Comparison of ENCODE assay signal across 23 mouse cellular contexts in genomic region chr3:86711530-86711929, GRCm38 (mm10).
DNase-seq lines count a peak whose midpoint lies in the region; ATAC-seq lines count a peak whose summit lies in the region.
"Had no signal": no experiment of that assay in that cellular context is flagged by ENCODE, and none has a peak within 500 bp of the region (broad histone marks: within the 10 kb centered on the region; RNA-seq: fewer than 3 reads in every experiment).

No protein-coding gene starts in this region.

- peaks cover 2% of the 10 kb centered on the region; the same call in 1 of the 2 replicates for H3K4me1 ChIP-seq in midbrain, embryonic 12.5 days
- peaks cover 44% of the 10 kb centered on the region for H3K4me1 ChIP-seq in midbrain, embryonic 10.5 days
- H3K4me1 ChIP-seq in embryonic facial prominence, embryonic 14.5 days (ENCODE audit: control insufficient read depth, insufficient read depth, low read length), result no peaks in the 10 kb centered on the region
- peaks cover 7% of the 10 kb centered on the region for H3K4me1 ChIP-seq in intestine, embryonic 16.5 days (ENCODE audit: control insufficient read depth, insufficient read depth, low read length)

- no peak for DNase-seq in midbrain, embryonic 10.5 days (ENCODE audit: low spot score)
- no peak for DNase-seq in embryonic facial prominence, embryonic 14.5 days (ENCODE audit: low spot score)
- no peak for DNase-seq in right cerebral cortex, postnatal 36 days (ENCODE audit: low spot score in 2 of 2)
- no peak for DNase-seq in left cerebral cortex, postnatal 25 days (ENCODE audit: low spot score in 2 of 2)
- DNase-seq: adrenal gland, adult 2 months; B cell, adult 2 months; cerebellum, adult 18-20 months; cerebellum, postnatal 25 days; gastrocnemius, postnatal 25 days; heart, adult 18-20 months; heart, postnatal 14 days; kidney, postnatal 25 days; lung, postnatal 4 days; right cerebral cortex, postnatal 25 days had no signal

- no peak overlapping the region for H3K27ac ChIP-seq in midbrain, embryonic 12.5 days (replicated peaks)
- H3K27ac ChIP-seq in midbrain, embryonic 10.5 days (replicated peaks), result no peak overlapping the region
- 0 out of 2 replicates have a peak overlapping the region, but pooled peaks have one; percentile 25 for H3K27ac ChIP-seq in embryonic facial prominence, embryonic 14.5 days (replicated peaks; ENCODE audit: low read depth, low read length)
- peak overlapping the region; percentile 56 for H3K27ac ChIP-seq in intestine, embryonic 16.5 days (ENCODE audit: low read length)
- H3K27ac ChIP-seq: heart, embryonic 13.5 days; layer of hippocampus, adult 2 months had no signal

- H3K36me3 ChIP-seq in midbrain, embryonic 12.5 days, result no peaks in the 10 kb centered on the region
- no peaks in the 10 kb centered on the region for H3K36me3 ChIP-seq in midbrain, embryonic 10.5 days
- H3K36me3 ChIP-seq in embryonic facial prominence, embryonic 14.5 days (ENCODE audit: control insufficient read depth, insufficient read depth, low read length), result no peaks in the 10 kb centered on the region
- H3K36me3 ChIP-seq in intestine, embryonic 16.5 days (ENCODE audit: control insufficient read depth, insufficient read depth, low read length), result no peaks in the 10 kb centered on the region
- H3K36me3 ChIP-seq: G1E; heart, embryonic 13.5 days had no signal

- WGBS in midbrain, embryonic 12.5 days, result 57% methylated on average over 1 of the region's 1 CpGs
- WGBS in midbrain, embryonic 10.5 days, result 65% methylated on average over 1 of the region's 1 CpGs
- WGBS in embryonic facial prominence, embryonic 14.5 days, result 53% methylated on average over 1 of the region's 1 CpGs
- WGBS in intestine, embryonic 16.5 days, result 54% methylated on average over 1 of the region's 1 CpGs

- no peaks in the 10 kb centered on the region for H3K27me3 ChIP-seq in midbrain, embryonic 12.5 days
- peaks cover 35% of the 10 kb centered on the region for H3K27me3 ChIP-seq in midbrain, embryonic 10.5 days (ENCODE audit: low read depth, poor library complexity, severe bottlenecking)
- no peaks in the 10 kb centered on the region for H3K27me3 ChIP-seq in embryonic facial prominence, embryonic 14.5 days (replicated peaks; ENCODE audit: control insufficient read depth, insufficient read depth, low read length)
- H3K27me3 ChIP-seq in intestine, embryonic 16.5 days (replicated peaks; ENCODE audit: control insufficient read depth, insufficient read depth, low read length), result no peaks in the 10 kb centered on the region
- H3K27me3 ChIP-seq: CH12.LX; heart, embryonic 13.5 days; Patski had no signal

- no peak overlapping the region for H3K4me3 ChIP-seq in midbrain, embryonic 12.5 days
- H3K4me3 ChIP-seq in midbrain, embryonic 10.5 days, result no peak overlapping the region
- H3K4me3 ChIP-seq in embryonic facial prominence, embryonic 14.5 days (ENCODE audit: low read depth, low read length), result no peak overlapping the region
- H3K4me3 ChIP-seq in intestine, embryonic 16.5 days (ENCODE audit: low read length), result no peak overlapping the region
- H3K4me3 ChIP-seq: heart, embryonic 13.5 days; layer of hippocampus, adult 2 months had no signal

- H3K9me3 ChIP-seq in midbrain, embryonic 12.5 days, result no peaks in the 10 kb centered on the region
- H3K9me3 ChIP-seq in midbrain, embryonic 10.5 days (replicated peaks), result no peaks in the 10 kb centered on the region
- no peaks in the 10 kb centered on the region for H3K9me3 ChIP-seq in embryonic facial prominence, embryonic 14.5 days (ENCODE audit: control insufficient read depth, low read length)
- H3K9me3 ChIP-seq in intestine, embryonic 16.5 days (ENCODE audit: control insufficient read depth, low read length), result no peaks in the 10 kb centered on the region
- H3K9me3 ChIP-seq: G1E; heart, embryonic 13.5 days had no signal

- no peak overlapping the region for H3K9ac ChIP-seq in midbrain, embryonic 12.5 days (replicated peaks)
- H3K9ac ChIP-seq in embryonic facial prominence, embryonic 14.5 days (ENCODE audit: low read depth, low read length), result no peak overlapping the region
- H3K9ac ChIP-seq in intestine, embryonic 16.5 days (ENCODE audit: low read depth, low read length), result no peak overlapping the region
- H3K9ac ChIP-seq: heart, embryonic 13.5 days had no signal

- no peak overlapping the region for H3K4me2 ChIP-seq in midbrain, embryonic 12.5 days (replicated peaks)
- H3K4me2 ChIP-seq in embryonic facial prominence, embryonic 14.5 days (ENCODE audit: low read depth, low read length), result peak overlapping the region; percentile 34; the same call in 1 of the 2 replicates
- H3K4me2 ChIP-seq in intestine, embryonic 16.5 days (ENCODE audit: low read depth, low read length), result no peak overlapping the region
- H3K4me2 ChIP-seq: heart, embryonic 13.5 days had no signal

- ATAC-seq in midbrain, embryonic 12.5 days (ENCODE audit: low FRiP score, low read depth), result 0 out of 2 replicates have a peak, but pooled peaks have one; percentile 27
- ATAC-seq in embryonic facial prominence, embryonic 14.5 days (ENCODE audit: low read depth), result no peak
- no peak for ATAC-seq in intestine, embryonic 16.5 days
- no peak for ATAC-seq in monocyte, adult 5-6 weeks (replicated peaks; ENCODE audit: insufficient number of reproducible peaks, low FRiP score, low TSS enrichment, poor library complexity, severe bottlenecking)
- ATAC-seq: forebrain, embryonic 16.5 days; Patski had no signal

- intact Hi-C loops in left cerebral cortex, postnatal 25 days (cut with DNase I), result no loop called here

Comparison
In these comparisons a context has a peak if more than half of its experiments do, and no peak if none do; other contexts are left out.
1. H3K27ac ChIP-seq: peak in embryonic facial prominence, embryonic 14.5 days (single experiment) and intestine, embryonic 16.5 days (single experiment); none in midbrain, embryonic 12.5 days (single experiment) and midbrain, embryonic 10.5 days (single experiment).